Mouse (Mus musculus): Measurements from ENCODE around the gene Slc1a6. TPM values are rescaled to one million over a fixed set of nuclear protein-coding genes. Genes with fewer than 3 reads are reported as not detected.

Slc1a6 gene
- 1.5 and 1.9 TPM in 2 replicates for polyA plus RNA-seq (2016; fragmentation: Nextera tagmentation; extraction: Ambion mirVana)

GRCm38 (mm10) chr10:78779981-78780651, at the start of gene Slc1a6:
Gene Slc1a6, plus strand, starts transcription at chr10:78780496.
- Histone ChIP-seq H3K27ac (peak within 1 kb of the TSS; percentile 80), H3K27me3 (ENCODE audit: poor library complexity, severe bottlenecking) (peaks cover 27% of the 10 kb centered on the region)
- under 1% methylated on average over 42 of the region's 54 CpGs for WGBS

GRCm38 (mm10) chr10:78739821-78740220, 40.5 kb upstream of the Slc1a6 start:
- no peaks in the 10 kb centered on the region for H3K27me3 ChIP-seq (ENCODE audit: poor library complexity, severe bottlenecking)
- H3K4me1 ChIP-seq = no peaks in the 10 kb centered on the region
- H3K4me3 ChIP-seq = no peak overlapping the region
- H3K27ac ChIP-seq = no peak overlapping the region
- H3K36me3 ChIP-seq (replicated peaks) = no peaks in the 10 kb centered on the region
- WGBS = 86% methylated on average over 4 of the region's 4 CpGs
- DNase-seq (ENCODE audit: extremely low spot score, low spot score) = no peak
- H3K9me3 ChIP-seq = no peaks in the 10 kb centered on the region

More at GRCm38 (mm10) chr10:78779981-78780651, at the start of gene Slc1a6:
- peak; percentile 20 for DNase-seq (ENCODE audit: extremely low spot score, low spot score)
- no peaks in the 10 kb centered on the region for H3K9me3 ChIP-seq
- H3K36me3 ChIP-seq (replicated peaks) = no peaks in the 10 kb centered on the region
- H3K4me3 ChIP-seq = peak within 1 kb of the TSS; percentile 71
- peaks cover 20% of the 10 kb centered on the region for H3K4me1 ChIP-seq

- Histone ChIP-seq H3K9me3 (no peaks in the 10 kb centered on the region), H3K4me3 (no peak overlapping the region), H3K27ac (no peak overlapping the region), H3K4me1 (peaks cover 16% of the 10 kb centered on the region), H3K36me3 (replicated peaks) (no peaks in the 10 kb centered on the region), H3K27me3 (ENCODE audit: poor library complexity, severe bottlenecking) (peaks cover 17% of the 10 kb centered on the region; the same call in 1 of the 2 replicates)
- no peak for DNase-seq (ENCODE audit: extremely low spot score, low spot score)
Measured at GRCm38 (mm10) chr10:78743721-78744120, 36.6 kb upstream of the Slc1a6 start.

- Histone ChIP-seq H3K4me3 (no peak overlapping the region), H3K36me3 (replicated peaks) (no peaks in the 10 kb centered on the region), H3K4me1 (peaks cover 16% of the 10 kb centered on the region), H3K9me3 (no peaks in the 10 kb centered on the region), H3K27me3 (ENCODE audit: poor library complexity, severe bottlenecking) (peaks cover 24% of the 10 kb centered on the region), H3K27ac (no peak overlapping the region)
- no peak for DNase-seq (ENCODE audit: extremely low spot score, low spot score)
- 55% methylated on average over 4 of the region's 4 CpGs for WGBS
Measured at GRCm38 (mm10) chr10:78745453-78746232, 34.7 kb upstream of the Slc1a6 start.

GRCm38 (mm10) chr10:78747035-78747721, 33.1 kb upstream of the Slc1a6 start:
- 2% methylated on average over 27 of the region's 27 CpGs for WGBS
- Histone ChIP-seq H3K9me3 (no peaks in the 10 kb centered on the region), H3K4me1 (peaks cover 21% of the 10 kb centered on the region), H3K4me3 (peak overlapping the region; percentile 52), H3K27ac (peak overlapping the region; percentile 73), H3K27me3 (ENCODE audit: poor library complexity, severe bottlenecking) (peaks cover 38% of the 10 kb centered on the region), H3K36me3 (replicated peaks) (no peaks in the 10 kb centered on the region)
- peak; percentile 56 for DNase-seq (ENCODE audit: extremely low spot score, low spot score)

- Histone ChIP-seq H3K4me1 (peaks cover 29% of the 10 kb centered on the region), H3K27me3 (ENCODE audit: poor library complexity, severe bottlenecking) (peaks cover 40% of the 10 kb centered on the region), H3K4me3 (peak overlapping the region; percentile 52; the same call in 1 of the 2 replicates), H3K36me3 (replicated peaks) (no peaks in the 10 kb centered on the region), H3K27ac (no peak overlapping the region), H3K9me3 (no peaks in the 10 kb centered on the region)
- 78% methylated on average over 13 of the region's 13 CpGs for WGBS
- DNase-seq (ENCODE audit: extremely low spot score, low spot score) = no peak
Measured at GRCm38 (mm10) chr10:78748161-78748560, 32.1 kb upstream of the Slc1a6 start.

- Histone ChIP-seq H3K4me1 (peaks cover 29% of the 10 kb centered on the region), H3K36me3 (replicated peaks) (no peaks in the 10 kb centered on the region), H3K27me3 (ENCODE audit: poor library complexity, severe bottlenecking) (peaks cover 40% of the 10 kb centered on the region), H3K27ac (no peak overlapping the region), H3K4me3 (no peak overlapping the region), H3K9me3 (no peaks in the 10 kb centered on the region)
- WGBS = 93% methylated on average over 6 of the region's 6 CpGs
- DNase-seq (ENCODE audit: extremely low spot score, low spot score) = no peak
Measured at GRCm38 (mm10) chr10:78748946-78749345, 31.4 kb upstream of the Slc1a6 start.

- peak within 1 kb of the TSS; percentile 68 for H3K4me3 ChIP-seq
- H3K36me3 ChIP-seq (replicated peaks) = no peaks in the 10 kb centered on the region
- H3K27ac ChIP-seq = peak within 1 kb of the TSS; percentile 90
- 1% methylated on average over 59 of the region's 61 CpGs for WGBS
- H3K4me1 ChIP-seq = peaks cover 19% of the 10 kb centered on the region
- H3K9me3 ChIP-seq = no peaks in the 10 kb centered on the region
- H3K27me3 ChIP-seq (ENCODE audit: poor library complexity, severe bottlenecking) = peaks cover 33% of the 10 kb centered on the region
- peak; percentile 77 for DNase-seq (ENCODE audit: extremely low spot score, low spot score)
Measured at GRCm38 (mm10) chr10:78752452-78753191, 27.7 kb upstream of the Slc1a6 start, which contains the start of gene Ccdc105. Gene Ccdc105, minus strand, starts transcription at chr10:78753065.

- Histone ChIP-seq H3K9me3 (no peaks in the 10 kb centered on the region; the same call in 1 of the 2 replicates), H3K27me3 (ENCODE audit: poor library complexity, severe bottlenecking) (peaks cover 12% of the 10 kb centered on the region), H3K4me1 (peaks cover 13% of the 10 kb centered on the region), H3K27ac (no peak overlapping the region), H3K4me3 (no peak overlapping the region), H3K36me3 (replicated peaks) (no peaks in the 10 kb centered on the region)
- WGBS = 40% methylated on average over 6 of the region's 6 CpGs
- peak; percentile 64 for DNase-seq (ENCODE audit: extremely low spot score, low spot score)
Measured at GRCm38 (mm10) chr10:78756021-78756420, 24.3 kb upstream of the Slc1a6 start.

GRCm38 (mm10) chr10:78765570-78765969, 14.7 kb upstream of the Slc1a6 start:
- Histone ChIP-seq H3K27ac (no peak overlapping the region), H3K36me3 (replicated peaks) (no peaks in the 10 kb centered on the region), H3K27me3 (ENCODE audit: poor library complexity, severe bottlenecking) (no peaks in the 10 kb centered on the region), H3K4me3 (no peak overlapping the region), H3K4me1 (no peaks in the 10 kb centered on the region), H3K9me3 (no peaks in the 10 kb centered on the region; the same call in 1 of the 2 replicates)
- WGBS = 88% methylated on average over 1 of the region's 1 CpGs
- DNase-seq (ENCODE audit: extremely low spot score, low spot score) = no peak

- Histone ChIP-seq H3K9me3 (no peaks in the 10 kb centered on the region), H3K27me3 (ENCODE audit: poor library complexity, severe bottlenecking) (peaks cover 14% of the 10 kb centered on the region), H3K36me3 (replicated peaks) (no peaks in the 10 kb centered on the region), H3K4me1 (peaks cover 18% of the 10 kb centered on the region), H3K4me3 (no peak overlapping the region), H3K27ac (no peak overlapping the region)
- no peak for DNase-seq (ENCODE audit: extremely low spot score, low spot score)
- WGBS = 31% methylated on average over 4 of the region's 4 CpGs
Measured at GRCm38 (mm10) chr10:78775830-78776229, 4.5 kb upstream of the Slc1a6 start.

- no peak for DNase-seq (ENCODE audit: extremely low spot score, low spot score)
- Histone ChIP-seq H3K27ac (no peak overlapping the region), H3K4me3 (peak overlapping the region; percentile 71), H3K9me3 (no peaks in the 10 kb centered on the region), H3K36me3 (replicated peaks) (no peaks in the 10 kb centered on the region), H3K4me1 (peaks cover 20% of the 10 kb centered on the region), H3K27me3 (ENCODE audit: poor library complexity, severe bottlenecking) (peaks cover 27% of the 10 kb centered on the region)
- 68% methylated on average over 9 of the region's 9 CpGs for WGBS
Measured at GRCm38 (mm10) chr10:78779527-78779926, 769 bp upstream of the Slc1a6 start.
